Mouse (Mus musculus) lung, postnatal 10 days (tissue): ENCODE data around the gene Ddx4.

Experiments used
- DNase-seq: peaks from one replicate; pipeline ENCODE4 v3.0.0; 2021

The Ddx4 gene

GRCm38 (mm10) chr13:112551641-112552548 is 100.4 kb downstream of the Ddx4 start:
- DNase-seq, result no peak
